Mouse (Mus musculus): ENCODE data around the gene Psg20.

DNA sequence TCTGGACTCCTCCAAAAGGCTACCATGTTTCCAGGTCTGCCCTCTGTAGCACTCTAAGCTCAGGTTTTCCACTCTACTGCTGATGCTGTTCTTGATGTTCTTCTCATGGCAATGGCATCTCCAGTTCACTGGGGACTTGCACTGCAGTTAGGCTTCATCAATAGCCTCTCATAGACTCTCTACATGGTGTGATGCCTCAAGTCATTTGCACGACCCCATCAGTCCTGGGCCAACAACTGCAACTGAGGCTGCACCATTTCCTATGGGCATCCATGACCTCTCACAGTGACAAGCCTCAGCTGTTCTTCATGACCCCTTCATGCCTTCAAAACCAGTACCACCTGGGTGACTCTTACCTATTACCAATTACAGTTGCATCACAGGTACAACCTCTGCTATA is 42.4 kb upstream of the Psg20 start:
- TF ChIP-seq GATA1 (IDR thresholded peaks at IDR 0.05; ENCODE audit: borderline replicate concordance, low read length) (no peak), FLI1 (IDR thresholded peaks at IDR 0.05; ENCODE audit: low read length) (no peak)
